Mouse (Mus musculus) cortical plate, adult 2 months (tissue): ENCODE results near the gene H2-Q7. TPM values are rescaled to one million over a fixed set of nuclear protein-coding genes. Genes with fewer than 3 reads are reported as not detected.
A peak's percentile ranks its signal among the peaks of the same experiment; 100 is the strongest.
"Not testable (repeated sequence)": the region's sequence is repeated elsewhere in the genome, so short reads cannot be mapped to it uniquely, and the experiment has no call there.

Experiments
- H3K27ac ChIP-seq: fragments of 200-500 bp; 2 replicates; pipeline ENCODE4 v1.5.1; 2012; ENCODE audit warnings: low read length, control low read depth, inconsistent platforms; ENCODE audit not compliant: insufficient read depth
- H3K4me1 ChIP-seq: fragments of 200-500 bp; 2 replicates; pipeline ENCODE4 v1.6.1; 2011; ENCODE audit warnings: low read length; ENCODE audit not compliant: control insufficient read depth, insufficient read depth
- H3K4me3 ChIP-seq: fragments of 200-500 bp; 2 replicates; pipeline ENCODE4 v1.5.1; 2011; ENCODE audit warnings: mild to moderate bottlenecking, low read length, control low read depth; ENCODE audit not compliant: insufficient read depth
- CTCF ChIP-seq: fragments of 200-500 bp; IDR thresholded peaks from 2 replicates; pipeline ENCODE4 v1.5.1; 2011; ENCODE audit warnings: mild to moderate bottlenecking, control low read depth, low read length; ENCODE audit not compliant: insufficient read depth; ENCODE audit errors: extremely low read depth
- POLR2A ChIP-seq: fragments of 200-500 bp; IDR thresholded peaks from 2 replicates; pipeline ENCODE4 v1.6.1; 2011; ENCODE audit warnings: mild to moderate bottlenecking, low read length, control low read depth; ENCODE audit not compliant: insufficient read depth; ENCODE audit errors: extremely low read depth
- polyA plus RNA-seq: library from polyadenylated mRNA; depleted of rRNA; stranded (reverse); fragments of >200 nt; gene quantifications from 2 replicates; pipeline ENCODE4 v1.2.3, GENCODE M21; 2012; rRNA removed

H2-Q7 gene
- polyA plus RNA-seq, 1 experiment, result 1.9 TPM

- not testable (repeated sequence) for H3K4me1 ChIP-seq, H3K27ac ChIP-seq, H3K4me3 ChIP-seq
- peak; percentile 45 for TF ChIP-seq CTCF
Measured at GRCm38 (mm10) chr17:35465651-35466050, 26.7 kb downstream of the H2-Q7 start.

- H3K4me3 ChIP-seq, H3K27ac ChIP-seq, H3K4me1 ChIP-seq: not testable (repeated sequence)
Measured at GRCm38 (mm10) chr17:35468936-35469335, 30.0 kb downstream of the H2-Q7 start.

- H3K4me3 ChIP-seq, result no peak within 1 kb of the TSS
- TF ChIP-seq CTCF (no peak), POLR2A (no peak)
- no peaks in the 10 kb centered on the region for H3K4me1 ChIP-seq
- no peak within 1 kb of the TSS for H3K27ac ChIP-seq
Measured at GRCm38 (mm10) chr17:35469842-35470751, 31.1 kb downstream of the H2-Q7 start, which contains the start of gene H2-Q10. Gene H2-Q10, plus strand, starts transcription at chr17:35470089.

GRCm38 (mm10) chr17:35484066-35484465, 45.1 kb downstream of the H2-Q7 start:
- H3K4me1 ChIP-seq, result no peaks in the 10 kb centered on the region
- H3K4me3 ChIP-seq, result no peak overlapping the region
- H3K27ac ChIP-seq, result no peak overlapping the region
- TF ChIP-seq POLR2A (no peak), CTCF (peak; percentile 82)

- no peak overlapping the region for H3K27ac ChIP-seq
- H3K4me3 ChIP-seq, result no peak overlapping the region
- no peak for TF ChIP-seq CTCF
- H3K4me1 ChIP-seq, result no peaks in the 10 kb centered on the region
Measured at GRCm38 (mm10) chr17:35485702-35486101, 46.7 kb downstream of the H2-Q7 start.

GRCm38 (mm10) chr17:35486726-35487125, 47.8 kb downstream of the H2-Q7 start:
- no peaks in the 10 kb centered on the region for H3K4me1 ChIP-seq
- H3K4me3 ChIP-seq, result no peak overlapping the region
- TF ChIP-seq CTCF (no peak), POLR2A (no peak)
- no peak overlapping the region for H3K27ac ChIP-seq

GRCm38 (mm10) chr17:35488041-35488440, 49.1 kb downstream of the H2-Q7 start:
- TF ChIP-seq CTCF, result no peak
- TF ChIP-seq POLR2A, result no peak
- no peak overlapping the region for H3K27ac ChIP-seq
- no peaks in the 10 kb centered on the region for H3K4me1 ChIP-seq
- H3K4me3 ChIP-seq, result no peak overlapping the region

- no peaks in the 10 kb centered on the region for H3K4me1 ChIP-seq
- no peak overlapping the region for H3K27ac ChIP-seq
- TF ChIP-seq POLR2A (no peak), CTCF (no peak)
- H3K4me3 ChIP-seq, result no peak overlapping the region
Measured at GRCm38 (mm10) chr17:35490320-35490719, 51.4 kb downstream of the H2-Q7 start.

Other genes with a start within 250 kb of the H2-Q7 start
- gene Ltb, start 244.7 kb upstream of the H2-Q7 start, polyA plus RNA-seq, result 0.71 and 1.5 TPM in 2 replicates
- 0.06 and 0.11 TPM in 2 replicates for gene Tnf, start 237.1 kb upstream of the H2-Q7 start, polyA plus RNA-seq
- 0.19 and 0.32 TPM in 2 replicates for gene Lta, start 233.8 kb upstream of the H2-Q7 start, polyA plus RNA-seq
- gene Gm16181, start 218.3 kb upstream of the H2-Q7 start, polyA plus RNA-seq, result not detected in 2 replicates
- 765 and 777 TPM in 2 replicates for gene Atp6v1g2, start 205.5 kb upstream of the H2-Q7 start, polyA plus RNA-seq
- 12.2 and 13.8 TPM in 2 replicates for gene Nfkbil1, start 203.4 kb upstream of the H2-Q7 start, polyA plus RNA-seq
- gene Ddx39b, start 197.4 kb upstream of the H2-Q7 start, polyA plus RNA-seq, result 382 and 400 TPM in 2 replicates
- 64.1 and 72.6 TPM in 2 replicates for gene H2-D1, start 176.4 kb upstream of the H2-Q7 start, polyA plus RNA-seq
- gene H2-Q1, start 118.8 kb upstream of the H2-Q7 start, polyA plus RNA-seq, result 0.68 and 0.88 TPM in 2 replicates
- 0.57 and 0.96 TPM in 2 replicates for gene H2-Q2, start 96.9 kb upstream of the H2-Q7 start, polyA plus RNA-seq
- 6.2 and 6.5 TPM in 2 replicates for gene H2-Q4, start 59.5 kb upstream of the H2-Q7 start, polyA plus RNA-seq
- 1.2 and 1.7 TPM in 2 replicates for gene H2-Q6, start 14.3 kb upstream of the H2-Q7 start, polyA plus RNA-seq
- 0.04 and 0.09 TPM in 2 replicates for gene H2-Q10, start 30.9 kb downstream of the H2-Q7 start, polyA plus RNA-seq
- not detected in 2 replicates for gene Pou5f1, start 66.9 kb downstream of the H2-Q7 start, polyA plus RNA-seq
- gene Tcf19, start 77.7 kb downstream of the H2-Q7 start, polyA plus RNA-seq, result 10.3 and 11.9 TPM in 2 replicates
- 14.2 and 14.5 TPM in 2 replicates for gene Cchcr1, start 77.9 kb downstream of the H2-Q7 start, polyA plus RNA-seq
- 1.1 and 1.2 TPM in 2 replicates for gene Psors1c2, start 94.0 kb downstream of the H2-Q7 start, polyA plus RNA-seq
- gene Cdsn, start 113.0 kb downstream of the H2-Q7 start, polyA plus RNA-seq, result 1.8 and 1.9 TPM in 2 replicates
- gene 2300002M23Rik, start 128.3 kb downstream of the H2-Q7 start, polyA plus RNA-seq, result not detected in 2 replicates
- not detected in 2 replicates for gene Sfta2, start 162.4 kb downstream of the H2-Q7 start, polyA plus RNA-seq
- 0.09 and 0.10 TPM in 2 replicates for gene Gm9573, start 187.5 kb downstream of the H2-Q7 start, polyA plus RNA-seq
- gene Mucl3, start 204.5 kb downstream of the H2-Q7 start, polyA plus RNA-seq, result 0.06 TPM in 1 of 2 replicates, not detected in the other
- 34.5 and 38.9 TPM in 2 replicates for gene Vars2, start 228.4 kb downstream of the H2-Q7 start, polyA plus RNA-seq
- gene Gtf2h4, start 234.6 kb downstream of the H2-Q7 start, polyA plus RNA-seq, result 29.8 and 32.9 TPM in 2 replicates